Comparison of ENCODE assay signal across 11 mouse cellular contexts in the genomic region with DNA sequence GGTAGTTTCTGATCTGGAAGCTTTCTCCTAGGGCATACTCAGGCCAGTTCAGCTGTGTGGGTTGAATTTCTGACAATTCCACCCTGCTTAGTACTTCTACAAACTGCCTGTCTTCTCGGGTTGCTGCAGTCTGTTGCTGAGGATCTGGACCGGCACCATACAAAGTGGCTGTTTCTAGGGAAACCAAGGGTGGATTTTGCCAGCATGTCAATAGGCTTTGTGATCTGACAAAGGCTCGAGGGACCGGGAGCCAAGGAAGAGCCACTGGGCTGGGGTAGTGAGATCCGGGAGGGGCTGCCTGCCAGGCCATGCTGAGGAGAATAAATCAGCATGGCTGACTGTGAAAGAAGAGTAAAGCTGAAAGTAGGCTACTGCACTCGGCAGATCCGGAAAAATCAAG. TPM values are rescaled to one million over a fixed set of nuclear protein-coding genes. Genes with fewer than 3 reads are reported as not detected.
DNase-seq lines count a peak whose midpoint lies in the region; ATAC-seq and TF ChIP-seq lines count a peak whose summit lies in the region.
"Had no signal": no experiment of that assay in that cellular context is flagged by ENCODE, and none has a peak within 500 bp of the region (broad histone marks: within the 10 kb centered on the region; RNA-seq: fewer than 3 reads in every experiment).

No protein-coding gene starts in this region.

- H3K9me3 ChIP-seq in forebrain, embryonic 16.5 days (ENCODE audit: control insufficient read depth, low read length), result no peaks in the 10 kb centered on the region
- H3K9me3 ChIP-seq in midbrain, embryonic 12.5 days, result no peaks in the 10 kb centered on the region

- DNase-seq in testis, postnatal 14 days (ENCODE audit: low spot score), result no peak
- DNase-seq in adrenal gland, postnatal 14 days, result no peak
- no peak for DNase-seq in thymus, adult 2 months
- DNase-seq: kidney, adult 18-20 months; spleen, adult 18-20 months; thymus, postnatal 36 days had no signal

- H3K27ac ChIP-seq in testis, adult 2 months (ENCODE audit: control insufficient read depth, insufficient read depth, low read depth, low read length), result no peak overlapping the region
- H3K27ac ChIP-seq in forebrain, embryonic 16.5 days (ENCODE audit: low read length), result no peak overlapping the region
- H3K27ac ChIP-seq in midbrain, embryonic 12.5 days (replicated peaks), result peak overlapping the region; percentile 52
- no peak overlapping the region for H3K27ac ChIP-seq in thymus, adult 2 months (ENCODE audit: control insufficient read depth, insufficient read depth, low read length)
- H3K27ac ChIP-seq: heart, embryonic 13.5 days had no signal

- H3K9ac ChIP-seq in forebrain, embryonic 16.5 days (replicated peaks; ENCODE audit: low read depth, low read length), result no peak overlapping the region; the same call in 1 of the 2 replicates
- H3K9ac ChIP-seq in midbrain, embryonic 12.5 days (replicated peaks), result no peak overlapping the region
- H3K9ac ChIP-seq: heart, embryonic 13.5 days had no signal

- TF ChIP-seq CTCF in testis, adult 2 months (IDR thresholded peaks at IDR 0.05; ENCODE audit: control insufficient read depth, insufficient read depth, insufficient replicate concordance, low read depth, low read length), result no peak
- no peak for TF ChIP-seq CTCF in thymus, adult 2 months (IDR thresholded peaks at IDR 0.05; ENCODE audit: borderline replicate concordance, control insufficient read depth, extremely low read depth, insufficient read depth, low read length, poor library complexity)

- ATAC-seq in forebrain, embryonic 16.5 days, result peak; percentile 66
- peak; percentile 75 for ATAC-seq in midbrain, embryonic 12.5 days (ENCODE audit: low FRiP score, low read depth)
- no peak for ATAC-seq in activated CD4-positive, CD25-positive, alpha-beta regulatory T cell, adult 4 months

- H3K36me3 ChIP-seq in testis, adult 2 months (ENCODE audit: control insufficient read depth, insufficient read depth, low read length), result no peaks in the 10 kb centered on the region
- no peaks in the 10 kb centered on the region for H3K36me3 ChIP-seq in forebrain, embryonic 16.5 days (ENCODE audit: control insufficient read depth, insufficient read depth)
- H3K36me3 ChIP-seq in midbrain, embryonic 12.5 days, result no peaks in the 10 kb centered on the region
- H3K36me3 ChIP-seq in thymus, adult 2 months (ENCODE audit: control insufficient read depth, insufficient read depth, low read length), result no peaks in the 10 kb centered on the region
- H3K36me3 ChIP-seq: heart, embryonic 13.5 days had no signal

- WGBS in forebrain, embryonic 16.5 days, result 3% methylated on average over 7 of the region's 7 CpGs
- WGBS in midbrain, embryonic 12.5 days, result 8% methylated on average over 7 of the region's 7 CpGs
- WGBS in thymus, adult 2 months, result 85% methylated on average over 7 of the region's 7 CpGs

- no peak for TF ChIP-seq POLR2A in testis, adult 2 months (IDR thresholded peaks at IDR 0.05; ENCODE audit: control insufficient read depth, low read depth, low read length)
- no peak for TF ChIP-seq POLR2A in thymus, adult 2 months (IDR thresholded peaks at IDR 0.05; ENCODE audit: control insufficient read depth, extremely low read depth, insufficient read depth, low read length, poor library complexity)

- no peaks in the 10 kb centered on the region; the same call in 1 of the 2 replicates for H3K4me1 ChIP-seq in testis, adult 2 months (ENCODE audit: control insufficient read depth, insufficient read depth, low read length)
- peaks cover 14% of the 10 kb centered on the region for H3K4me1 ChIP-seq in forebrain, embryonic 16.5 days (replicated peaks; ENCODE audit: control insufficient read depth, insufficient read depth, low read length)
- H3K4me1 ChIP-seq in midbrain, embryonic 12.5 days, result peaks cover 33% of the 10 kb centered on the region
- no peaks in the 10 kb centered on the region for H3K4me1 ChIP-seq in thymus, adult 2 months (replicated peaks; ENCODE audit: control insufficient read depth, insufficient read depth, low read length)
- H3K4me1 ChIP-seq: heart, embryonic 13.5 days had no signal

- H3K4me2 ChIP-seq in forebrain, embryonic 16.5 days (ENCODE audit: low read length), result no peak overlapping the region
- no peak overlapping the region; the same call in 1 of the 2 replicates for H3K4me2 ChIP-seq in midbrain, embryonic 12.5 days (replicated peaks)
- H3K4me2 ChIP-seq: heart, embryonic 13.5 days had no signal

- H3K4me3 ChIP-seq in testis, adult 2 months (ENCODE audit: control insufficient read depth, low read depth, low read length), result peak overlapping the region; percentile 75
- no peak overlapping the region for H3K4me3 ChIP-seq in forebrain, embryonic 16.5 days (replicated peaks; ENCODE audit: low read length)
- H3K4me3 ChIP-seq in midbrain, embryonic 12.5 days, result no peak overlapping the region
- no peak overlapping the region for H3K4me3 ChIP-seq in thymus, adult 2 months (ENCODE audit: control insufficient read depth, insufficient read depth, low read length)
- H3K4me3 ChIP-seq: heart, embryonic 13.5 days had no signal

- no peaks in the 10 kb centered on the region for H3K27me3 ChIP-seq in testis, adult 2 months (ENCODE audit: control insufficient read depth, insufficient read depth, low read length)
- H3K27me3 ChIP-seq in forebrain, embryonic 16.5 days (replicated peaks; ENCODE audit: control insufficient read depth, insufficient read depth, low read length), result no peaks in the 10 kb centered on the region
- H3K27me3 ChIP-seq in midbrain, embryonic 12.5 days, result peaks cover 5% of the 10 kb centered on the region
- no peaks in the 10 kb centered on the region for H3K27me3 ChIP-seq in thymus, adult 2 months (ENCODE audit: control insufficient read depth, insufficient read depth, low read length)
- H3K27me3 ChIP-seq: heart, embryonic 13.5 days had no signal

RNA-seq across cellular contexts. Expression of gene Amer2, which starts 25.8 kb away (rescaled TPM):
- polyA plus RNA-seq in testis, adult 2 months (2012; rRNA removed), result 37.6 and 44.4 TPM in 2 replicates
- polyA plus RNA-seq in forebrain, embryonic 16.5 days (2015; fragmentation: Nextera tagmentation; extraction: Ambion mirVana), result 34.6 and 35.2 TPM in 2 replicates
- 31.0 and 44.7 TPM in 2 replicates for polyA plus RNA-seq in midbrain, embryonic 12.5 days (2016; fragmentation: Nextera tagmentation; extraction: Ambion mirVana)
- total RNA-seq in adrenal gland, postnatal 14 days (2021), result 2.6 and 3.0 TPM in 2 replicates
- polyA plus RNA-seq in thymus, adult 2 months (2012; rRNA removed), result 0.05 and 0.31 TPM in 2 replicates
- polyA plus RNA-seq in activated CD4-positive, CD25-positive, alpha-beta regulatory T cell, adult 4 months (2017; shearing (Covaris generic)), result not detected

Comparison
In these comparisons a context has a peak if more than half of its experiments do, and no peak if none do; other contexts are left out.
1. RNA of gene Amer2, which starts 25.8 kb away (polyA plus RNA-seq): 37.6 to 44.4 TPM in testis, adult 2 months, 34.6 to 35.2 TPM in forebrain, embryonic 16.5 days and 31.0 to 44.7 TPM in midbrain, embryonic 12.5 days; 0.05 to 0.31 TPM in thymus, adult 2 months and not detected in activated CD4-positive, CD25-positive, alpha-beta regulatory T cell, adult 4 months; every median in the first group is over 10 times any median in the second.